Mouse (Mus musculus) midbrain, embryonic 12.5 days (tissue): Measurements from ENCODE around the gene Ankrd1. TPM values are rescaled to one million over a fixed set of nuclear protein-coding genes. Genes with fewer than 3 reads are reported as not detected.

ENCODE experiments used
- ATAC-seq: fragments of 200-750 bp; cut with Nextera tagmentation; 2 replicates; pipeline ENCODE4 v1.8.0; 2017; ENCODE audit warnings: low read depth, moderate TSS enrichment, moderate library complexity; ENCODE audit not compliant: low FRiP score
- H3K27ac ChIP-seq: fragments of 300-500 bp; sonication (generic); replicated peaks from 2 replicates; pipeline ENCODE4 v1.5.1; 2016; ENCODE audit warnings: mild to moderate bottlenecking
- H3K27me3 ChIP-seq: fragments of 300-500 bp; sonication (generic); 2 replicates; pipeline ENCODE4 v1.6.1; 2016; ENCODE audit warnings: mild to moderate bottlenecking
- H3K36me3 ChIP-seq: fragments of 300-500 bp; sonication (generic); 2 replicates; pipeline ENCODE4 v1.6.1; 2016
- H3K4me1 ChIP-seq: fragments of 300-500 bp; sonication (generic); 2 replicates; pipeline ENCODE4 v1.6.1; 2016
- H3K4me2 ChIP-seq: fragments of 300-500 bp; sonication (generic); replicated peaks from 2 replicates; pipeline ENCODE4 v1.6.1; 2016; ENCODE audit warnings: mild to moderate bottlenecking, moderate library complexity
- H3K4me3 ChIP-seq: fragments of 300-500 bp; sonication (generic); 2 replicates; pipeline ENCODE4 v1.5.1; 2016; ENCODE audit warnings: mild to moderate bottlenecking
- H3K9ac ChIP-seq: fragments of 300-500 bp; sonication (generic); replicated peaks from 2 replicates; pipeline ENCODE4 v1.6.1; 2016; ENCODE audit warnings: mild to moderate bottlenecking, moderate library complexity
- H3K9me3 ChIP-seq: fragments of 300-500 bp; sonication (generic); 2 replicates; pipeline ENCODE4 v1.6.1; 2016; ENCODE audit warnings: mild to moderate bottlenecking
- WGBS: fragments of 180-500 bp; shearing (Covaris S2); methylation state at CpG from one replicate; pipeline ENCODE4 v1.1.7; 2016; 5-methylcytosine and 5-hydroxymethylcytosine counted together
- polyA plus RNA-seq: library from polyadenylated mRNA; unstranded; fragments of >200 nt; fragmentation: Nextera tagmentation; extraction: Ambion mirVana; gene quantifications from 2 replicates; pipeline ENCODE4 v1.2.1, GENCODE M21; 2016

The Ankrd1 gene
- polyA plus RNA-seq, 1 experiment from 2014 or later = 0.17 TPM

GRCm38 (mm10) chr19:36131990-36132389 is 12.1 kb upstream of the Ankrd1 start:
- no peak for ATAC-seq
- 76% methylated on average over 6 of the region's 6 CpGs for WGBS

GRCm38 (mm10) chr19:36130181-36130580 is 10.3 kb upstream of the Ankrd1 start:
- Histone ChIP-seq H3K4me2 (no peak overlapping the region), H3K27me3 (no peaks in the 10 kb centered on the region), H3K36me3 (no peaks in the 10 kb centered on the region), H3K9ac (no peak overlapping the region), H3K4me3 (no peak overlapping the region), H3K27ac (no peak overlapping the region), H3K4me1 (no peaks in the 10 kb centered on the region), H3K9me3 (no peaks in the 10 kb centered on the region)
- ATAC-seq = no peak
- 55% methylated on average over 2 of the region's 2 CpGs for WGBS

More at GRCm38 (mm10) chr19:36131990-36132389, 12.1 kb upstream of the Ankrd1 start:
- Histone ChIP-seq H3K36me3 (no peaks in the 10 kb centered on the region), H3K27ac (no peak overlapping the region), H3K4me2 (no peak overlapping the region), H3K27me3 (no peaks in the 10 kb centered on the region), H3K9me3 (no peaks in the 10 kb centered on the region), H3K4me1 (no peaks in the 10 kb centered on the region), H3K4me3 (no peak overlapping the region), H3K9ac (no peak overlapping the region)

GRCm38 (mm10) chr19:36129643-36130042 is 9.7 kb upstream of the Ankrd1 start:
- WGBS = 67% methylated on average over 12 of the region's 12 CpGs
- H3K9ac ChIP-seq = no peak overlapping the region
- H3K9me3 ChIP-seq = no peaks in the 10 kb centered on the region
- no peak overlapping the region for H3K4me3 ChIP-seq
- H3K4me1 ChIP-seq = no peaks in the 10 kb centered on the region
- H3K27ac ChIP-seq = no peak overlapping the region
- H3K36me3 ChIP-seq = no peaks in the 10 kb centered on the region
- no peaks in the 10 kb centered on the region for H3K27me3 ChIP-seq
- no peak overlapping the region for H3K4me2 ChIP-seq
- no peak for ATAC-seq

- H3K4me3 ChIP-seq = no peak overlapping the region
- no peaks in the 10 kb centered on the region for H3K4me1 ChIP-seq
- no peaks in the 10 kb centered on the region for H3K27me3 ChIP-seq
- H3K27ac ChIP-seq = no peak overlapping the region
- no peak overlapping the region for H3K9ac ChIP-seq
- WGBS = 70% methylated on average over 9 of the region's 9 CpGs
- no peak overlapping the region for H3K4me2 ChIP-seq
- H3K36me3 ChIP-seq = no peaks in the 10 kb centered on the region
- ATAC-seq = no peak
- H3K9me3 ChIP-seq = no peaks in the 10 kb centered on the region
Measured at GRCm38 (mm10) chr19:36129213-36129612, 9.3 kb upstream of the Ankrd1 start.

- H3K4me2 ChIP-seq = no peak overlapping the region
- no peak overlapping the region for H3K27ac ChIP-seq
- no peak overlapping the region for H3K4me3 ChIP-seq
- H3K9ac ChIP-seq = no peak overlapping the region
- H3K9me3 ChIP-seq = no peaks in the 10 kb centered on the region
- no peaks in the 10 kb centered on the region for H3K27me3 ChIP-seq
- H3K36me3 ChIP-seq = no peaks in the 10 kb centered on the region
- WGBS = 95% methylated on average over 3 of the region's 3 CpGs
- no peaks in the 10 kb centered on the region for H3K4me1 ChIP-seq
- no peak for ATAC-seq
Measured at GRCm38 (mm10) chr19:36128440-36128839, 8.5 kb upstream of the Ankrd1 start.

- H3K4me2 ChIP-seq = no peak overlapping the region
- no peak overlapping the region for H3K9ac ChIP-seq
- no peaks in the 10 kb centered on the region for H3K9me3 ChIP-seq
- H3K4me1 ChIP-seq = no peaks in the 10 kb centered on the region
- H3K4me3 ChIP-seq = no peak overlapping the region
- WGBS = 82% methylated on average over 1 of the region's 1 CpGs
- no peaks in the 10 kb centered on the region for H3K36me3 ChIP-seq
- no peak for ATAC-seq
- H3K27me3 ChIP-seq = no peaks in the 10 kb centered on the region
- no peak overlapping the region for H3K27ac ChIP-seq
Measured at GRCm38 (mm10) chr19:36124203-36124602, 4.3 kb upstream of the Ankrd1 start.

GRCm38 (mm10) chr19:36119219-36119618 is 680 bp downstream of the Ankrd1 start:
- no peaks in the 10 kb centered on the region for H3K27me3 ChIP-seq
- no peak overlapping the region for H3K27ac ChIP-seq
- H3K4me3 ChIP-seq = no peak overlapping the region
- no peak for ATAC-seq
- H3K9me3 ChIP-seq = no peaks in the 10 kb centered on the region
- 93% methylated on average over 8 of the region's 8 CpGs for WGBS
- no peak overlapping the region for H3K9ac ChIP-seq
- no peak overlapping the region for H3K4me2 ChIP-seq
- no peaks in the 10 kb centered on the region for H3K4me1 ChIP-seq
- H3K36me3 ChIP-seq = no peaks in the 10 kb centered on the region

- no peak overlapping the region for H3K4me2 ChIP-seq
- no peak overlapping the region for H3K27ac ChIP-seq
- ATAC-seq = no peak
- H3K9ac ChIP-seq = no peak overlapping the region
- H3K36me3 ChIP-seq = no peaks in the 10 kb centered on the region
- WGBS = 88% methylated on average over 4 of the region's 4 CpGs
- no peaks in the 10 kb centered on the region for H3K27me3 ChIP-seq
- no peak overlapping the region for H3K4me3 ChIP-seq
- H3K4me1 ChIP-seq = peaks cover 5% of the 10 kb centered on the region; the same call in 1 of the 2 replicates
- H3K9me3 ChIP-seq = no peaks in the 10 kb centered on the region
Measured at GRCm38 (mm10) chr19:36116185-36116584, 3.7 kb downstream of the Ankrd1 start.

GRCm38 (mm10) chr19:36112007-36112406 is 7.9 kb downstream of the Ankrd1 start:
- no peak for ATAC-seq
- Histone ChIP-seq H3K36me3 (no peaks in the 10 kb centered on the region), H3K4me2 (0 out of 2 replicates have a peak overlapping the region, but pooled peaks have one; percentile 15), H3K9me3 (no peaks in the 10 kb centered on the region), H3K9ac (no peak overlapping the region), H3K4me3 (no peak overlapping the region), H3K4me1 (peaks cover 8% of the 10 kb centered on the region; the same call in 1 of the 2 replicates), H3K27ac (no peak overlapping the region), H3K27me3 (0 out of 2 replicates have a peak, but pooled peaks cover 5% of the 10 kb centered on the region)
- 57% methylated on average over 17 of the region's 17 CpGs for WGBS

- H3K27ac ChIP-seq = no peak overlapping the region
- H3K4me1 ChIP-seq = peaks cover 8% of the 10 kb centered on the region; the same call in 1 of the 2 replicates
- 35% methylated on average over 7 of the region's 7 CpGs for WGBS
- H3K4me3 ChIP-seq = no peak overlapping the region
- no peak overlapping the region for H3K4me2 ChIP-seq
- no peaks in the 10 kb centered on the region for H3K36me3 ChIP-seq
- ATAC-seq = peak; percentile 61; the same call in 1 of the 2 replicates
- no peak overlapping the region for H3K9ac ChIP-seq
- H3K9me3 ChIP-seq = no peaks in the 10 kb centered on the region
- 0 out of 2 replicates have a peak, but pooled peaks cover 5% of the 10 kb centered on the region for H3K27me3 ChIP-seq
Measured at GRCm38 (mm10) chr19:36111054-36111895, 8.6 kb downstream of the Ankrd1 start.

- H3K9me3 ChIP-seq = no peaks in the 10 kb centered on the region
- peaks cover 4% of the 10 kb centered on the region; the same call in 1 of the 2 replicates for H3K36me3 ChIP-seq
- no peak overlapping the region for H3K4me2 ChIP-seq
- H3K27me3 ChIP-seq = 0 out of 2 replicates have a peak, but pooled peaks cover 5% of the 10 kb centered on the region
- ATAC-seq = 0 out of 2 replicates have a peak, but pooled peaks have one; percentile 48
- no peak overlapping the region for H3K27ac ChIP-seq
- peaks cover 8% of the 10 kb centered on the region; the same call in 1 of the 2 replicates for H3K4me1 ChIP-seq
- H3K4me3 ChIP-seq = no peak overlapping the region
- no peak overlapping the region for H3K9ac ChIP-seq
- WGBS = 69% methylated on average over 7 of the region's 7 CpGs
Measured at GRCm38 (mm10) chr19:36110465-36110864, 9.4 kb downstream of the Ankrd1 start.

GRCm38 (mm10) chr19:36109318-36109944 is 10.5 kb downstream of the Ankrd1 start:
- 71% methylated on average over 26 of the region's 26 CpGs for WGBS
- Histone ChIP-seq H3K9ac (no peak overlapping the region), H3K27ac (no peak overlapping the region), H3K9me3 (no peaks in the 10 kb centered on the region), H3K27me3 (0 out of 2 replicates have a peak, but pooled peaks cover 5% of the 10 kb centered on the region), H3K4me3 (no peak overlapping the region), H3K36me3 (peaks cover 4% of the 10 kb centered on the region; the same call in 1 of the 2 replicates), H3K4me1 (peaks cover 8% of the 10 kb centered on the region; the same call in 1 of the 2 replicates), H3K4me2 (no peak overlapping the region)
- no peak for ATAC-seq
